Mouse (Mus musculus): ENCODE results near the gene Tmem132c. TPM values are rescaled to one million over a fixed set of nuclear protein-coding genes. Genes with fewer than 3 reads are reported as not detected.
A peak's percentile ranks its signal among the peaks of the same experiment; 100 is the strongest.

Tmem132c gene
- total and polyA plus RNA-seq, 3 experiments, result 0.14 to 0.43 TPM; not detected in 1

DNA sequence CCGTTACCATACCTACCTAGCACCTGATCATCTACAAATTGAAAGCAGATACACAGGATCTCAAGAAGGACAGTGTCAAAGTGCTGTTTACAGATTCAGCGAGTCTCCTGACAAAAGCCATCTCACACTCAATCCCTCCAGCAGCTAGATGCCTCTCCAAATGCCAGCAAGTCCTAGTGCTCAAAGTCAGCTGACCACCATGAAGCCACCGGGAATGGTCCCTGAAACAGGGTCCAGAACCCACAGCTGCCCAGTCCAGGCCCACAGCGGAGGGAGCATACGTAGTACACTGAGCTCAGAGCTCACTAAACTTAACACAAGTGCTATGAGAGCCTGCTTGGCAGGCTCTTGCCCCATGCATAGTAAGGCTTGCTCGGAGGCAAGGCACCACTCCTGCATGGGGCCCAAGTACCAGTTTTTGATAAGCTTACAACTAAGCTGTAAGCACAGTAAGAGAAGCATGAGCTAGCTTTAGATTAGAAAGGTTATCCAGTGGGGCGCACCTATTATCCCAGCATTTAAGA, 367.6 kb downstream of the Tmem132c start:
- Histone ChIP-seq H3K4me1 (ENCODE audit: control insufficient read depth, insufficient read depth, low read length) (peaks cover 31% of the 10 kb centered on the region), H3K36me3 (ENCODE audit: control insufficient read depth, insufficient read depth, low read length) (peaks cover 30% of the 10 kb centered on the region), H3K79me2 (replicated peaks; ENCODE audit: control insufficient read depth, insufficient read depth, low read length) (peaks cover 8% of the 10 kb centered on the region), H3K9ac (ENCODE audit: low read depth, low read length) (no peak overlapping the region), H3K27me3 (ENCODE audit: control insufficient read depth, insufficient read depth, low read length) (no peaks in the 10 kb centered on the region), H3K4me3 (no peak overlapping the region), H3K27ac (peak overlapping the region; percentile 69; the same call in 1 of the 2 replicates)
- WGBS, result 61% methylated on average over 7 of the region's 7 CpGs
- peak in 1 of 2 experiments; percentile 35 for DNase-seq
- intact Hi-C loops (cut with DNase I), result no loop called here
- TF ChIP-seq POLR2A (IDR thresholded peaks at IDR 0.05; ENCODE audit: insufficient read depth, low read depth, low read length), result no peak
- no peak for TF ChIP-seq CTCF (IDR thresholded peaks at IDR 0.05)
- no peak for TF ChIP-seq EP300 (IDR thresholded peaks at IDR 0.05; ENCODE audit: insufficient read depth, low read depth, low read length)

DNA sequence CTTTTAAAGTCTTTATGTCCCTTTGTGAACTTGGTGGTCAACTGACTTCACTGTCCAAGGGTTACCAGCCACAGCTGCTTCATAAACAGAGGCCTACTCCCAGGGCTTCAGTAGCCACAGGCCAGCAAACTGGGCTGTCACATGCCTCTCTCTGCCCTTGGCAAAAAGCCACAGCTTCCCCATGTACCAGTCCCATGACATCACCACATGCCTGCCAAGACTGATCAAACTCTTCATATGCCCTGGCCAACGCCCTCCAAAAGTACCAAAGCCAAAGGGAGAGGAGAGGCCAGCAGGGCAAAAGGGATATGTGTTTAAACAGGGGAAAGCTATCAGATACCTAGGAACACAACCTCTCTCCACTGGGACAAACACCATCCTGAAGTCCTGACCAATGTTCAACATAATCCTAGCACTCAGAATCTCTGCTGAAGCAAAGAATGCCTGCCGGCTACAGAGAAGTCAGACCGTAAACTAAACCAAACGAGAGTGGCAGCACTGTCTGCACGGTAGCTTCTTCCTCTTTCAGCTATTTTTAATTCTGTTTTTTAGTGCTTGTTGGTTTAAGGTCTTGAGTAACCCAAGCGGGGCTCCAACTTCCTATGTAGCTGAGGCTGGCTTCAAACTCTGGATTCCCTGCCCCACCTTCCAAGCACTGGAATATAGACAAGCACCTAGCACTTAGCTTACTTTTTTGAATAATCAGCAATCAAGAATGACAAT, 369.3 kb downstream of the Tmem132c start:
- peak; percentile 68 to 85 for DNase-seq
- Histone ChIP-seq H3K4me1 (ENCODE audit: control insufficient read depth, insufficient read depth, low read length) (peaks cover 37% of the 10 kb centered on the region), H3K9ac (ENCODE audit: low read depth, low read length) (no peak overlapping the region), H3K36me3 (ENCODE audit: control insufficient read depth, insufficient read depth, low read length) (peaks cover 30% of the 10 kb centered on the region), H3K27me3 (ENCODE audit: control insufficient read depth, insufficient read depth, low read length) (no peaks in the 10 kb centered on the region), H3K27ac (peak overlapping the region; percentile 69), H3K79me2 (replicated peaks; ENCODE audit: control insufficient read depth, insufficient read depth, low read length) (peaks cover 10% of the 10 kb centered on the region), H3K4me3 (no peak overlapping the region)
- intact Hi-C loops (cut with DNase I), result no loop called here
- TF ChIP-seq CTCF (IDR thresholded peaks at IDR 0.05) (no peak), POLR2A (IDR thresholded peaks at IDR 0.05; ENCODE audit: insufficient read depth, low read depth, low read length) (no peak), EP300 (IDR thresholded peaks at IDR 0.05; ENCODE audit: insufficient read depth, low read depth, low read length) (0 out of 2 replicates have a peak, but pooled peaks have one; percentile 41)
- WGBS, result 37% methylated on average over 6 of the region's 6 CpGs

DNA sequence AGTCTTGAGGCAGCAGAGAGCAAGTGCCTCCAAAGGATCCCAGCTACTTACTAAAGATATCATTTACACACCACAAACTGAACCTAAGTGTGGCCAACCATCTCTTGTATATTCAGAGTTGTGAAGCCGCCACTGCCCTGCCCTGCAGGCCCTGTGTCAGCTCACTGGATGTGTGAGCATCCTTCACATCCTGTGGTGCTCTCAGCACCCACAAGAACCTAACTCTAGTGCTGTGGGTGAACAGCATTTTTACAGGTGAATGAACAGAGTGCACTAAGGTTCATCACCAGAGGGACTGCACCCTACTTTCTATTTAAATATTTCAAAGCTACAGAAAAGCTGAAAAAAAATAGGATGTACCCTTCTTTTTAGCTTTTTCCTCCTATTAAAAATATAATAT, 370.3 kb downstream of the Tmem132c start:
- WGBS, result 57% methylated on average over 1 of the region's 1 CpGs
- no peak for TF ChIP-seq CTCF (IDR thresholded peaks at IDR 0.05)
- TF ChIP-seq EP300 (IDR thresholded peaks at IDR 0.05; ENCODE audit: insufficient read depth, low read depth, low read length), result no peak
- TF ChIP-seq POLR2A (IDR thresholded peaks at IDR 0.05; ENCODE audit: insufficient read depth, low read depth, low read length), result no peak
- Histone ChIP-seq H3K9ac (ENCODE audit: low read depth, low read length) (peak overlapping the region; percentile 43; the same call in 1 of the 2 replicates), H3K79me2 (replicated peaks; ENCODE audit: control insufficient read depth, insufficient read depth, low read length) (peaks cover 14% of the 10 kb centered on the region), H3K27me3 (ENCODE audit: control insufficient read depth, insufficient read depth, low read length) (no peaks in the 10 kb centered on the region), H3K4me3 (no peak overlapping the region), H3K27ac (peak overlapping the region; percentile 69), H3K36me3 (ENCODE audit: control insufficient read depth, insufficient read depth, low read length) (peaks cover 28% of the 10 kb centered on the region), H3K4me1 (ENCODE audit: control insufficient read depth, insufficient read depth, low read length) (peaks cover 42% of the 10 kb centered on the region)
- intact Hi-C loops (cut with DNase I), result no loop called here
- no peak for DNase-seq

DNA sequence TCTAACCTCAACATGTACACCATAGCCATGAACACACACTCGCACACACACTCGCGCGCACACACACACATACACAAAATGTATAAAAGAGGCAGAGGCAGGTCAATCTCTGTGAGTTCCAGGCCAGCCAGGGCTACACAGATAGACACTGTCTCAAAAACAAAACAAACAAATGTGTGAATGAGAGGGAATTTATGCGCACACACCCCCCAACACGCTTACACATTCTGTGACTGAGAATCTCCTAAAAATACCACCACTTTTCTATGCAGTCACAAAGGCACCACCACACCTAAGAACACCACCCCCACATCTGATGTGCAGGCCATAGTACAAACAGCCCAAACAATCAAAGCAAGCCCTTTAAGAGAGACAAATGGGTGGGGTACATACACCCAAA, 370.8 kb downstream of the Tmem132c start:
- no peak for TF ChIP-seq POLR2A (IDR thresholded peaks at IDR 0.05; ENCODE audit: insufficient read depth, low read depth, low read length)
- no peak for TF ChIP-seq CTCF (IDR thresholded peaks at IDR 0.05)
- no peak for TF ChIP-seq EP300 (IDR thresholded peaks at IDR 0.05; ENCODE audit: insufficient read depth, low read depth, low read length)
- intact Hi-C loops (cut with DNase I), result no loop called here
- no peak overlapping the region for H3K9ac ChIP-seq (ENCODE audit: low read depth, low read length)
- no peak for DNase-seq
- peaks cover 16% of the 10 kb centered on the region for H3K79me2 ChIP-seq (replicated peaks; ENCODE audit: control insufficient read depth, insufficient read depth, low read length)
- H3K4me1 ChIP-seq (ENCODE audit: control insufficient read depth, insufficient read depth, low read length), result peaks cover 42% of the 10 kb centered on the region
- no peak overlapping the region for H3K4me3 ChIP-seq
- peaks cover 25% of the 10 kb centered on the region for H3K36me3 ChIP-seq (ENCODE audit: control insufficient read depth, insufficient read depth, low read length)
- H3K27ac ChIP-seq, result no peak overlapping the region; the same call in 1 of the 2 replicates
- no peaks in the 10 kb centered on the region for H3K27me3 ChIP-seq (ENCODE audit: control insufficient read depth, insufficient read depth, low read length)
- 91% methylated on average over 6 of the region's 6 CpGs for WGBS

All from heart, adult 2 months (tissue).